Mouse (Mus musculus) left cerebral cortex, adult 18-20 months (tissue): Measurements from ENCODE around the gene Arf3. TPM values are rescaled to one million over a fixed set of nuclear protein-coding genes. Genes with fewer than 3 reads are reported as not detected.

Experiments
- DNase-seq, 2 experiments: peaks; one replicate each; pipeline ENCODE4 v3.0.0; 2021 to 2022; ENCODE audit warnings: low spot score in 2 of 2, mixed read lengths in 1 of 2
- total RNA-seq, 2 experiments: library from RNA; stranded (reverse); gene quantifications; 2 replicates each; pipeline ENCODE4 v1.2.3; 2021

Gene Arf3
- total RNA-seq, 2 experiments from 2014 or later = 724 to 773 TPM

DNA sequence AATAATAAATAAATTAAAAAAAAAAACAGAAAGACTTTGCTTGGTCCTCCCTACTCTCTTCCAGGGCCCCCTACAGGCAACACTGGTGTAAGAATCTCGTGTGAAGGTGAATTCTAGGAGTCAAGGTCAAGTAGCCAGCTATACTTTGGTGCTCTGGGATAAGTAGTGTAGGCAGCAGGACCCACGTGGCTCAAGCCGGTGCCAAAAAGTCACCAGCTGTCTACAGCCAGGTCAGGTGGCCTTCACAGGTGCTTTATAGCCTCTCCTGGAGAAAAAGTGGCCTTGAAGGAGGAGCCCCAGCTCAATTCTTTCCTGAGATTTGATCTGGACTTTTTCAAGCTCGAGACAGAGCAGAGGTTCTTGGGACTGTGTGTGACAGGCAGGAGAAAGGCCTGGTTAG is 36.9 kb downstream of the Arf3 start:
- DNase-seq = no peak

DNA sequence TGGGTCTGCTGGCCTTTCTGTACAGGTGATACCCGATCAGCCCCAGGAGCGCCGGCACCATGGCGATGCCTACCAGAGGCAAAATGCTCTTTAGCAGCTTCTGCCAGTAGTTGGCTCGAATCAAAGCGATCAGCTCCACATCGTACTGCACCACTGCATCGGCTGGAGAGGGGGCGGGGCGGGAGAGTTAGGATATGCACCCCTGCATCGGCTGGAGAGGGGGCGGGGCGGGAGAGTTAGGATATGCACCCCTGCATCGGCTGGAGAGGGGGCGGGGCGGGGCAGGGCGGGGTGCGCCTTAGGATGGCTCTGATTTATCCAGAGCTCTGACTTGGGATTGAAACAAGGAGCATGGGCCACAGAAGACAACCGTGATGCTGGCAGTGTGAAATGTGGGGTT is 38.6 kb downstream of the Arf3 start:
- DNase-seq = no peak

DNA sequence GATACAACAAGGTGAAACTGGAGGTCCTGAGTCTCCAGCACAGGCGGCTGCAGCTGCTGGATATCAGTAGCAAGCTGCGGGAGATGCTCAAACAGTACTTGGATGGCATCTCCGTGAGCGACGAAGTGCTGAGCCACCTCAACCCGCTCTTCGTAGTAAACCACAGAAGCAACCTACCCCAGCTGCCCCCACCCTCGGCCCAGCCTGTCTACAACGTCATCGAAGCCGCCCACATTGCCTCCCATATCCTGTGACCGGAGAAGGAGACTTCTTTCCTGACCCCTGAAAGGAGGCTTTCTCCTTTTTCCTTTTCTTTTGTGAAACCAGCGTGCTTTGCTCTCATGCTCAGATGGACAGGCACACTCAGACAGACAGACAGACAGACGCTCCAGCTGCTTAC is 40.2 kb downstream of the Arf3 start:
- no peak for DNase-seq

DNA sequence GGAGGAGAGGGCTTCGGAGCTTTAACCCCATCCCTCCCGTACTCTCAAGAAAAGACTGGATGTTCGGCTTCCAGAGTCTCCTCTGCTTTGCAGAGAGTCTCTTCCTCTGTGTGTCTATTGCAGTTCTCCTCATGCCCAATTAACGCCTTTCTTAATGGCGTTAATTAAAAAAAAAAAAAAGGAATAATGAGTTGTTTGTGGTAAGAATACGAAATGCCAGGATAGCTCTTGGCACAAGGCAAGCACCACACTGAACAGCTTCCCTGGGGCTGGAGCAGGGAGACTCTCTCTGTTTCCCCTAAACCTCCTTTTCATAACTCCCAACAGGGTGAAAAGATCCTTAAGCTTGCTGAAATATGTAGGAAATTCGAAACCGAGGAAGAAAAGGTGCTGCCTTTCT is 40.8 kb downstream of the Arf3 start:
- DNase-seq = no peak

DNA sequence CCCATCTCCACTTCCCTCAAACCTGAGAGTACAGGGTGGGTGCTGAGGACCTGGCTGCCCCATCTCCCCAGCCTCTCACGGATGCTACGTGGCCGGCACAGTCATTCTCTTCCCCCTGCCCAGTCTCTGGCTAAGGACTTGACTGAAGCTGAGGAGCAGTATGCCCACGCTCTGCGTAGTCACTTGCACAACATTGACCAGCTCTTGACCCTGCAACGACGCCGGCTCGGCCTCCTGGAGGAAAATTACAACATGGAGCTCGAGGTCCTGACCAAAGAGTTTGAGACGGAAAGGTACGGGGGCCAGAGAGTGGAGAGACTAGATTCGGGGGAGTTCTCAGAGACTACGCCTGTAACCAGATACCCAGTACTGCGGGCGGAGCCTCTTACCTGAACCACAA is 45.7 kb downstream of the Arf3 start:
- DNase-seq = no peak

DNA sequence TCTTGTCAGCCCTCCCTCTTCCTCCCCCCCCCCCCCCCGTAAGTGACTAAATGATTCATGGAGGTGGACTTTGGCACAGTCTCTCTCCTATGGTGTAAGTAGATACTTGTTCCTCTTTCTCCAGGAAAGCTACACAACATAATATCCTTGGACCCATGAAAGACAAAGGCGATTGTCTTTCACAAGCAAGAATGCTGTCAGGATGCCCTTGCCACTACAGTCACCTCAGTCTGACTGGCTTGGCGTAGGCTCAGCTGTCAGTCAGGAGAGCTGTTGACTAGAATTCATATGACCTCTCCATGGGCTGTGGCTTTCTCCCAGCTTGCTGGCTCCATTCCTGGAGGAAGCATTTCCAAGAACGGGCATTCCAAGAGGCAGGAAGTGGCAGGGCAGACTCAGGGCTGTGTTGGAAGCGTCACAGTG is 48.8 kb downstream of the Arf3 start:
- no peak for DNase-seq

DNA sequence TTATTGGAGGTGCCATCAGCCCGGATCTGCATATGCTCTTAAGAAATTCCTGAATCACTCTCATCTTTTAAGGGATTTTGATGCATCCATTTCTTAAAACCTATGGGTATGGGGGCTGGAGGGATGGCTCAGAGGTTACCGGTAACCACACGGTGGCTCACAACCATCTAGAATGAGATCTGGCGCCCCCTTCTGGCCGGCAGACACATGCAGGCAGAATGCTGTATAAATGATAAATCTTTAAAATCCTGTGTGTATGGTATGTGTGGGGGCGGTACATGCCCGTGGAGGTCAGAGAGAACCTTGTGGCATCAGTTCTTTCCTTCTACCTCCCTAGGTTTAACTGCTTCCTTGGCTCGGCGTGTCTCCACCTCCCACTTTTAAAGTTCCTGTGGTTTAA is 52.6 kb downstream of the Arf3 start:
- peak; percentile 80 to 86 for DNase-seq

DNA sequence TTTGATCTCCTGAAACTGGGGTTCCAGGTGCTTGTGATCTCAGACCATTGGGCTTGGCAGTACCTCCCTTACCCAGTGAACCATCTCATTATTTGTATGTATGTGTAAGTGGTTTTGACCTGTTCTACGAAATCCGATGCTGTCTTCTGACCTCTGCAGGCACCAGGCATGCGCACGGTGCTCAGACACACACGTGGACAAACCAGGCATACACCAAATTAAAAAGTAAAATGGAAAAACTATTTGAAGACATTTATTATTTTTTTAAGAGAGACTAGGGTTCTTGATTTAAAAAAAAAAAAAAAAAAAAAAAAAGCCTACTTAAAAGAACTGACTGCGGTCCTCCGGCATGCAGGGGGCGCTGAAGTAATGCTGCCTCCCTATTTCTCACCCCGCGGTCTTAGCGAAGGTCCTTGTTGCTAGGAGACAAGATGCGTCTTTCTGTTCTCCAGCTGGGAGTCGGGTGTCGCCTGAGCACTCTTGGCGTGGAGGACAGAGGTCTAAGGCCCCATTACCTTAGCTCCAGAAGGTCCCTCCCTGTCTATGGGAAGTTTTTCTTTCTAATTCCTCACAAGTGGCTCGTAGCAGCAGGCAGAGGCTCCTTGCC is 55.1 kb downstream of the Arf3 start, which contains the start of gene Ccdc65:
TSS of gene Ccdc65 (plus strand) at position 442 of the 607 bp plus-strand sequence.
- DNase-seq = peak; percentile 87 to 88

DNA sequence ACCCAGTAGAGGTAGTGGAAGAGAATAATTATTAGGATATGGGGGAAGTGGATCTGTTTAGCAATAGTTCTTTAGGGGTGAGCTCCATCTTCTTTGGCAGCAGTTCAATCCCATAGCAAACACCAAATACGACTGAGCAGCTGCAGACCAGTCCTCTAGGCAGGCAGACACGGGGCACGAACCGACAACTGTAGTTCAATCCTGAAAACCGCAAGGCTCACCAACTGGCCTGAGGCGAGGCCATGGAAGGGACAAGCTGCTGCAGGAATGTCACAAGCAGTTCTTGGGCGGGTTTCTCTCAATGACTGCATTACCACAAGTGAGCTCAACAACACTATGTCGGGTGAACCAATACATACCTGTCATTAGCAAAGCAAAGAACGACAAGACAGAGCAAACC is 58.7 kb downstream of the Arf3 start:
- DNase-seq = no peak

DNA sequence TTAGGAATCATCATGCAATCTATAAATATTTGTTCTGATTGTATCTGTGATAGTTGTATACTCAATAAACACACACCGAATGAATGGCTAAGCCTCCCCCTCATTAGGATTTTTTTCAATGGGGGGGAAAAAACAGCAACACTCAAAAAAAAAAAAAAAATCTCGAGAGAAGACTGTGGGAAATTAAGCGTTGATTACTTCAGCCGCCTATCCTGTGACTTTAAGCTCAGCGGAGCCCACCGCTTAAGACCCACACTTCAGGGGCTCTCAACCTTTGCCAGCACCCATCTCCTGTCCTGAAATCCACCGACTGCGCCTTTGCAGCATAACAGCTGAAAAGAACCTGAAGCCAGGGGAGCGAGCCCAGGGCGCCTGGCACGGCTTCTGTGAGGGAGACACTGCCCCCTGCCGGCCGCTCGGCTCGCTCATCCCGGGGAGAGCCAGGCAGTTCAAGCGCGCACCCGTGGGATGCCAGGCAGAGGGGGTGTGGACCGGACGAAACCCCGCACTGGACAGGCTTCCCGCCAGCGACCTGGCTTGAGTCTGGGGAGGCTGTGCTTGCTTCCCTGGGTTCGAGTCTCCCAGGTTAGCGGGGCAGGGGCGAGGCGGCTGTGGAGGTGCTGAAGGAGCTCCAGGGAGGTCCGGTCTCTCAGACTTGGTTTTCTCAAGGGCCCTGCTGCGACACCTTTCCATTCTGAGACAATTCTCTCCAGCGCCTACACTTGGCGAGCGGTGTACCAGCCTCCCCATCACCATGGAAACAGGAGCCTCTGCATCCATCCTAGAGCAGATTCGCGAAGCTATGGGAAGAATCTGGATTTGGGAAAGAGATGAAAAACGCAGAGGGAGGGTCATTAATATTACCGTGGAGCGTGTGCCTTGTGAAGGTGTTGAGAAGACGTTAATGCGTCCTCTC is 63.6 kb downstream of the Arf3 start:
- DNase-seq = peak; percentile 96 to 97

DNA sequence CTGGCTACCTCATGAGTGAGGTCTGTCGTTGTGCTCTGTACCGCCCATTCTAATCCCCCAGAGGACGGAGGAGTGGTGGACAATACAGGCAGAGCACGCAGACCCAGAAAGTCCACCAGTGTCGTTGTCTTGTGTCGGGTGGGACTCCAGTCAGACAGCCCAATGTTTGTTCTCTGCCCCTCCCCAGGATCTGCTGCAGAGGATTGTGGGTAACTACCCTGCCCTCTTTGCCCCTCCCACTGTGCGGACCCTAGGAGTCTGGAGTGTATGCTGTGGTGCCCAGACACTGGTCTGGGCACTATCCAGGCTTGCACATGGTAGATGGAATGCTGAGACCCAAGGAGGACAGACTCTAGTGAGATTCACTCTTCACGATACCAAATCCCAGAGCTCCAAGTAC is 66.8 kb downstream of the Arf3 start:
- no peak for DNase-seq

DNA sequence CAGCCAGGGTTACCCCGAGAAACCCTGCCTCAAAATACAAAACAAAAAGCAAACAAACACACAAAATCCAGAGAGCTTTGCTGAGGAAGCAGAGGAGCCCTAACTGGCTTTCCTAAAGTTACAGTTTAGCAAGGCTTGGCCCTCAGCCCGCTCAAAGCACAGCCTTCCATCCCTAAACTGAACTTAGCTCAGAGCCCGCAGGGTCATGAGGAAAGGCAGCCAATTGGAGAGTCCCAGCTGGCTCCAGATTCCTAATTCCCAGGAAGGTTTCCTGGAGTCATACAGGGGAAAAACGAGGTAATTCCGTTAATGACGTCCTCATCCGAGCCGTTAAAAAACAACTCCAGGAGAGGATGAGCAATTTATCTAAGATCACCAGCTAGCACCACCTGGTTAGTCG is 67.3 kb downstream of the Arf3 start:
- DNase-seq = no peak

DNA sequence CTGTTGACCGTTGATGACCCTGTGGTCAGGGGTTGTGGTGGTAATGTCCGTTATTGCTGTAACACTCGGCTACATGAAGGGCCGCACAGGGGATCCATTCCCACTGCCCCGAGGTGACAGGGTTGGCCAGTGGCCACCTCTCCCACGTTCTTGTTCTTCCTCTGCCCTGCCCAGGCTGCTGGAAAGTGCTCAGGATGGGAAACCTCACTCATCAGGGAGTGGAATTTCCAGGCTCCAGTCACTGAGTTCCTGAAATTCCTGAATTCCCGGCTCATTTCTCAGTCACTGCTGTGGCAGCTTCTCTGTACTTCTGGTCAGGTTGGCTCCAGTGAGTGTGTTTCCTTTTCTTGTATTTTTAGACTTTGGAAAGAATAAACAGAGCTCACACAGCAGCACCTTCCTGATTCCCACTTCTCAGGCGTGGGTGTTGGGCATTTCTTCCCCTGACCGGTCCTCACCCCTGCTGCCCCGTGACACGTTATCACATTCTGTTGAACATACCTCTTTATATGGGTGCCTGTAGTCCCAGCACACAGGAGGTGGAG is 70.8 kb downstream of the Arf3 start:
- DNase-seq = no peak

DNA sequence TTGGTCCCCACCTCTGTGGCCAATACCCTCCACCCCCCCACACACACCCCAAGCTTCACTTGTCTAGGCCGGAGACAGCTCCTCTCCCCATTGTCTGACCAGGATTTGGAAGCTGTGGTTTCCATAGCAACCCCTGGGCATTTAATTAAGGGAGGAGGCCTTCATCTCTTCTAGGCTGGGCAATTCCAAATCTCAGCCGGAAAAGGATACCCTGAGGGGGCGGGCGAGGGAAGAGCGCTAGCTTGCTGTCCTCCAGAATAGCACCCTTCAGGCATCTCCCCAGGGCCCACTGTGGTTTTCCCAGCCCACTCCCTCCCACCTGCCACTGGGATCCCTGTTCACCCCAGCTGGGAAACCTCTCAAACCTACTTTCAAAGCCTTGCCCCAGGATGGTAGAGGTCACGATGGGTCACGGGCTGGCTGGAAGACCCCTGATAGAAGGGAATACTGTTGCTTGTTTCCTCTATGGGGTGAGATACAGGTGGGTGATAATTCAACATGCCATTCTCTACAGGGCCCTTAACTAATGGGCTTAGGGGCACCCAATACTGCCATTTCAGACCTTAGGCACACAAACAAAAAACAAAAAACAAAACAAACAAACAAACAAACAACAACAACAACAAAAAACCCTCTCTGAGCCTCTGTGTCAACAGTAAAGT is 71.4 kb downstream of the Arf3 start:
- DNase-seq = peak; percentile 44 to 64

DNA sequence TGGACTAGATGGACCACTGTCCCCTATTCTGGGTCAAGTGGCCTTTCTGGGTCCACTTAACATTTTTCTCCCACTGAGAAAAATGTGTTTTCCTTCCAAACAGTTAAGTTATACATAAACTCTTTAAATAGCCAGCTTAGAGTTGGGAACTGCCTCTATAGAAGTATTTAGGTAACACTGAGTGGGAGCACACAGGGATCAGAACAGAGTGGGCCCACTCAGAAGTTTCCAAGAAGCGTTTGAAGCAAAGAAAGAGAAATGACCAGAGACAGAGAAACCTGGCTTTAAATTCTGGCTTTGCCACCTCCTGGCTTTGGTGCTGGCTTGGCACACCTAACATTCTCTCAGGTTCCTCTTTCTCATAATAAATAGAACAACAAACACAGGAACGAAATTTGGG is 73.3 kb downstream of the Arf3 start:
- no peak for DNase-seq

Other genes starting within 250 kb of the Arf3 start
- 10 to 100 TPM; 58.2 to 59.7 TPM for gene Kansl2, start 228.9 kb downstream of the Arf3 start, total RNA-seq
- 10 to 100 TPM; 40.4 to 46.0 TPM for gene Ccnt1, start 192.3 kb downstream of the Arf3 start, total RNA-seq
- not detected for gene 4930415O20Rik, start 192.2 kb downstream of the Arf3 start, total RNA-seq
- gene Adcy6, start 153.1 kb downstream of the Arf3 start, total RNA-seq = 10 to 100 TPM; 45.8 to 49.7 TPM
- gene Cacnb3, start 132.4 kb downstream of the Arf3 start, total RNA-seq = 100 to 1,000 TPM; 267 to 278 TPM
- 10 to 100 TPM; 86.9 to 90.6 TPM for gene Ddx23, start 100.3 kb downstream of the Arf3 start, total RNA-seq
- 10 to 100 TPM; 24.4 to 30.7 TPM for gene Rnd1, start 85.8 kb downstream of the Arf3 start, total RNA-seq
- 10 to 100 TPM in 1 of 2 experiments, 1 to 10 TPM in 1; 9.5 to 10.5 TPM for gene Ccdc65, start 55.0 kb downstream of the Arf3 start, total RNA-seq
- gene Fkbp11, start 35.0 kb downstream of the Arf3 start, total RNA-seq = 1 to 10 TPM; 1.9 to 2.6 TPM
- 1 to 10 TPM in 1 of 2 experiments, under 1 TPM in 1; 0.63 to 1.1 TPM for gene Wnt10b, start 14.9 kb upstream of the Arf3 start, total RNA-seq
- gene Wnt1, start 26.6 kb upstream of the Arf3 start, total RNA-seq = not detected
- gene Ddn, start 46.3 kb upstream of the Arf3 start, total RNA-seq = 100 to 1,000 TPM; 778 to 797 TPM
- 10 to 100 TPM; 54.6 to 56.2 TPM for gene Prkag1, start 68.3 kb upstream of the Arf3 start, total RNA-seq
- 10 to 100 TPM; 74.3 to 77.8 TPM for gene Kmt2d, start 108.0 kb upstream of the Arf3 start, total RNA-seq
- 10 to 100 TPM in 1 of 2 experiments, 1 to 10 TPM in 1; 8.6 to 12.9 TPM for gene Rhebl1, start 131.3 kb upstream of the Arf3 start, total RNA-seq
- under 1 TPM; 0.21 to 0.26 TPM for gene Dhh, start 135.3 kb upstream of the Arf3 start, total RNA-seq
- gene Lmbr1l, start 155.0 kb upstream of the Arf3 start, total RNA-seq = 10 to 100 TPM; 12.9 to 17.9 TPM
- gene Tuba1b, start 171.4 kb upstream of the Arf3 start, total RNA-seq = 100 to 1,000 TPM; 584 to 602 TPM
- gene Gm49450, start 190.3 kb upstream of the Arf3 start, total RNA-seq = not detected
- gene Tuba1a, start 190.5 kb upstream of the Arf3 start, total RNA-seq = 100 to 1,000 TPM; 874 to 893 TPM